Mouse (Mus musculus): Measurements from ENCODE around the gene Immp2l. TPM values are rescaled to one million over a fixed set of nuclear protein-coding genes. Genes with fewer than 3 reads are reported as not detected.
"Not testable (repeated sequence)": the region's sequence is repeated elsewhere in the genome, so short reads cannot be mapped to it uniquely, and the experiment has no call there.

Immp2l gene
- polyA plus RNA-seq, 2 experiments from 2014 or later = 13.8 to 18.7 TPM

GRCm38 (mm10) chr12:41716946-41717345 lies 693.1 kb downstream of the Immp2l start:
- no peak for ATAC-seq

- no peak for ATAC-seq
These were observed 700.7 kb downstream of the Immp2l start for GRCm38 (mm10) chr12:41724585-41724984.

GRCm38 (mm10) chr12:41726720-41727119 lies 702.8 kb downstream of the Immp2l start:
- ATAC-seq = no peak

GRCm38 (mm10) chr12:41727221-41727620 lies 703.3 kb downstream of the Immp2l start:
- ATAC-seq = no peak

- peak; percentile 64 for ATAC-seq
These were observed 704.0 kb downstream of the Immp2l start for GRCm38 (mm10) chr12:41727764-41728338.

- peak; percentile 87 for ATAC-seq
These were observed 704.6 kb downstream of the Immp2l start for GRCm38 (mm10) chr12:41728467-41728866.

GRCm38 (mm10) chr12:41729780-41730179 lies 705.9 kb downstream of the Immp2l start:
- no peak for ATAC-seq

GRCm38 (mm10) chr12:41733168-41733567 lies 709.3 kb downstream of the Immp2l start:
- ATAC-seq = no peak

- no peak for ATAC-seq
These were observed 719.0 kb downstream of the Immp2l start for GRCm38 (mm10) chr12:41742887-41743286.

- ATAC-seq = no peak
These were observed 739.5 kb downstream of the Immp2l start for GRCm38 (mm10) chr12:41763396-41763795.

GRCm38 (mm10) chr12:41773961-41774360 lies 750.1 kb downstream of the Immp2l start:
- ATAC-seq = no peak

GRCm38 (mm10) chr12:41774623-41775323 lies 750.9 kb downstream of the Immp2l start:
- ATAC-seq = no peak

- not testable (repeated sequence) for ATAC-seq
These were observed 753.9 kb downstream of the Immp2l start for GRCm38 (mm10) chr12:41777762-41778161.

GRCm38 (mm10) chr12:41793681-41794080 lies 769.8 kb downstream of the Immp2l start:
- ATAC-seq = not testable (repeated sequence)

- ATAC-seq = no peak
These were observed 805.6 kb downstream of the Immp2l start for GRCm38 (mm10) chr12:41829517-41829916.

- ATAC-seq = no peak
These were observed 807.8 kb downstream of the Immp2l start for GRCm38 (mm10) chr12:41831731-41832130.

- ATAC-seq = no peak
These were observed 810.8 kb downstream of the Immp2l start for GRCm38 (mm10) chr12:41834646-41835045.

GRCm38 (mm10) chr12:41838334-41838847 lies 814.5 kb downstream of the Immp2l start:
- ATAC-seq = no peak

- ATAC-seq = no peak
These were observed 815.4 kb downstream of the Immp2l start for GRCm38 (mm10) chr12:41839241-41839640.

- no peak for ATAC-seq
These were observed 818.9 kb downstream of the Immp2l start for GRCm38 (mm10) chr12:41842694-41843329.

GRCm38 (mm10) chr12:41851896-41852470 lies 828.1 kb downstream of the Immp2l start:
- peak; percentile 95 for ATAC-seq

- ATAC-seq = not testable (repeated sequence)
These were observed 835.8 kb downstream of the Immp2l start for GRCm38 (mm10) chr12:41859652-41860051.

- ATAC-seq = no peak
These were observed 844.4 kb downstream of the Immp2l start for GRCm38 (mm10) chr12:41868317-41868716.

Data from activated CD4-positive, CD25-positive, alpha-beta regulatory T cell, adult 4 months (primary cell).